Mouse (Mus musculus) forebrain, embryonic 10.5 days (tissue): ENCODE data around the gene Sclt1. TPM values are rescaled to one million over a fixed set of nuclear protein-coding genes. Genes with fewer than 3 reads are reported as not detected.

Source experiments
- DNase-seq: peaks from one replicate; pipeline ENCODE4 v3.0.0-alpha.2; 2017; ENCODE audit warnings: low spot score; ENCODE audit errors: extremely low spot score
- H3K27ac ChIP-seq: fragments of 300-500 bp; sonication (generic); 2 replicates; pipeline ENCODE4 v1.5.1; 2016; ENCODE audit warnings: mild to moderate bottlenecking
- H3K27me3 ChIP-seq: fragments of 300-500 bp; sonication (generic); 2 replicates; pipeline ENCODE4 v1.6.1; 2016; ENCODE audit warnings: mild to moderate bottlenecking; ENCODE audit not compliant: poor library complexity, severe bottlenecking
- H3K36me3 ChIP-seq: fragments of 300-500 bp; sonication (generic); replicated peaks from 2 replicates; pipeline ENCODE4 v1.6.1; 2016; ENCODE audit warnings: mild to moderate bottlenecking, moderate library complexity
- H3K4me1 ChIP-seq: fragments of 300-500 bp; sonication (generic); 2 replicates; pipeline ENCODE4 v1.6.1; 2016
- H3K4me3 ChIP-seq: fragments of 300-500 bp; sonication (generic); 2 replicates; pipeline ENCODE4 v1.5.1; 2016; ENCODE audit warnings: mild to moderate bottlenecking, moderate library complexity
- H3K9me3 ChIP-seq: fragments of 300-500 bp; sonication (generic); 2 replicates; pipeline ENCODE4 v1.6.1; 2016; ENCODE audit warnings: mild to moderate bottlenecking, moderate library complexity
- WGBS: fragments of 180-500 bp; shearing (Covaris S2); methylation state at CpG from one replicate; pipeline ENCODE4 v1.1.7; 2016; 5-methylcytosine and 5-hydroxymethylcytosine counted together
- polyA plus RNA-seq: library from polyadenylated mRNA; unstranded; fragments of >200 nt; fragmentation: Nextera tagmentation; extraction: Ambion mirVana; gene quantifications from 2 replicates; pipeline ENCODE4 v1.2.1, GENCODE M21; 2016

The Sclt1 gene
- polyA plus RNA-seq, 1 experiment from 2014 or later = 23.3 TPM

DNA sequence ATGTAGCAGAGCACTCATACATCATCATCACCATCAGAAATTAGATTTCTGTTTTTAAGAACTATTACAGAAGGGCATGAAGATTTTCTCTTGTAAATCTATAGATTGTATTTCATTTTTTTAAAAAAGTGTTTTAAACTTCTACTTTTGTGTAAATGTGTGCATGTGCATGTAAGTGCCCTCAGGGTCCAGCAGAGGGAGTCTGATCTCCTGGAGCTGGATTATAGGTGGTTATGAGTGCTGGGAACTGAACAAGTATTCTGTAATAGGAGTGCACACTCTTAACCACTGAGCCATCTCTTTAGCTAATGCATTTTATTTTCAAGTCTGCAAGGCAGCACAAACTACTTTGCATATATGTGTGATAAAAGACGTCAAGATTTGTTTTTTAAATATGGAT, 86.7 kb downstream of the Sclt1 start:
- Histone ChIP-seq H3K9me3 (no peaks in the 10 kb centered on the region), H3K27ac (no peak overlapping the region), H3K27me3 (no peaks in the 10 kb centered on the region), H3K4me1 (no peaks in the 10 kb centered on the region), H3K36me3 (peaks cover 60% of the 10 kb centered on the region), H3K4me3 (no peak overlapping the region)
- no peak for DNase-seq
- WGBS = 92% methylated on average over 1 of the region's 1 CpGs

GRCm38 (mm10) chr3:41620971-41621370, 121.3 kb downstream of the Sclt1 start:
- no peak overlapping the region for H3K4me3 ChIP-seq
- H3K9me3 ChIP-seq = no peaks in the 10 kb centered on the region
- H3K4me1 ChIP-seq = no peaks in the 10 kb centered on the region
- DNase-seq = no peak
- H3K36me3 ChIP-seq = peaks cover 11% of the 10 kb centered on the region
- H3K27me3 ChIP-seq = no peaks in the 10 kb centered on the region
- H3K27ac ChIP-seq = no peak overlapping the region
- 91% methylated on average over 7 of the region's 7 CpGs for WGBS

DNA sequence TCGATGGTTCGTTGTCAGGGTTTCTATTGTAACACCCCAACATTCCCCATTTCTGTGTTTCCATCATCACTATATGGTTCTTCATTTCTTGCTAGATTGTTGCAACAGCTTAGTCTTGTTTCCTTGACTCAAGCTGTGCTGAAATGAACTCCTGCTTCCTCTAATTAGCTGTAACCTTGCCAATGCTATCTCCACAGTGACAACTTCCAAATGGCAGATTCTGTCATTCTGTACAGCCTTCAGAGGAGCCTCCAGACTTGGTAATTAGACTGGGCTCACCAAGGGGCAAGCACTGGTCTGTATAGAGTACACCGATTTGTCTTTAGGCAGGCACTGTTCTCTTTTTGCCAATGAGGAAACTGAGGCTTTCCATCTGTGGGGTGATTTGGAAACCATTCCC, 123.8 kb downstream of the Sclt1 start:
- no peak for DNase-seq
- no peak overlapping the region for H3K27ac ChIP-seq
- H3K27me3 ChIP-seq = no peaks in the 10 kb centered on the region
- H3K36me3 ChIP-seq = peaks cover 19% of the 10 kb centered on the region
- WGBS = 91% methylated on average over 3 of the region's 3 CpGs
- H3K4me3 ChIP-seq = no peak overlapping the region
- no peaks in the 10 kb centered on the region for H3K4me1 ChIP-seq
- no peaks in the 10 kb centered on the region for H3K9me3 ChIP-seq

GRCm38 (mm10) chr3:41618036-41618435, 124.3 kb downstream of the Sclt1 start:
- peaks cover 19% of the 10 kb centered on the region for H3K36me3 ChIP-seq
- no peaks in the 10 kb centered on the region for H3K4me1 ChIP-seq
- no peaks in the 10 kb centered on the region for H3K9me3 ChIP-seq
- H3K4me3 ChIP-seq = no peak overlapping the region
- WGBS = 75% methylated on average over 3 of the region's 3 CpGs
- H3K27ac ChIP-seq = no peak overlapping the region
- DNase-seq = no peak
- no peaks in the 10 kb centered on the region for H3K27me3 ChIP-seq

GRCm38 (mm10) chr3:41614230-41614985, 127.9 kb downstream of the Sclt1 start:
- no peaks in the 10 kb centered on the region for H3K4me1 ChIP-seq
- WGBS = 92% methylated on average over 5 of the region's 5 CpGs

GRCm38 (mm10) chr3:41613706-41614105, 128.6 kb downstream of the Sclt1 start:
- peaks cover 62% of the 10 kb centered on the region for H3K36me3 ChIP-seq
- H3K4me3 ChIP-seq = no peak overlapping the region
- H3K27ac ChIP-seq = no peak overlapping the region
- H3K9me3 ChIP-seq = 0 out of 2 replicates have a peak, but pooled peaks cover 3% of the 10 kb centered on the region
- 93% methylated on average over 9 of the region's 9 CpGs for WGBS
- H3K4me1 ChIP-seq = no peaks in the 10 kb centered on the region
- no peaks in the 10 kb centered on the region for H3K27me3 ChIP-seq
- no peak for DNase-seq

More at GRCm38 (mm10) chr3:41614230-41614985, 127.9 kb downstream of the Sclt1 start:
- H3K9me3 ChIP-seq = 0 out of 2 replicates have a peak, but pooled peaks cover 3% of the 10 kb centered on the region
- no peak overlapping the region for H3K4me3 ChIP-seq
- H3K27me3 ChIP-seq = no peaks in the 10 kb centered on the region
- H3K27ac ChIP-seq = no peak overlapping the region
- DNase-seq = no peak
- peaks cover 55% of the 10 kb centered on the region for H3K36me3 ChIP-seq

DNA sequence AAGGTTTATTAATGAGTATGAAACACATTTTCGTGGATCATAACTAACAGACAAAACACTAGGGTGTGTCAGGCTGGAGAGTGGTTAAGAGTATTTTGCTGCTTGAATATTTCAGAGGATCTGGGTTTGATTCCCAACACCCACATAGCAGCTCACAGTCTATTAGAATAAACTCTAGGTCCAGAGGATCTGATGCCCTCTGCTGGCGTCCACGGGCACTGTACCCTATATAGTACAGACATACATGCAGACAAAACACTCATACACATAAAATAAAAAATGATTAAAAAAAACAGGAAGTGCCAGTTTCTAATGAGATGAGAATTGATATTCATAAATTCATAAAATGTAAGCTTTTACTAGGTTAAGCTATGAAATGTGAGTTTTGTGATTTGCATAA, 130.1 kb downstream of the Sclt1 start:
- 99% methylated on average over 3 of the region's 3 CpGs for WGBS
- DNase-seq = no peak
- peaks cover 72% of the 10 kb centered on the region for H3K36me3 ChIP-seq

GRCm38 (mm10) chr3:41609071-41609470, 133.2 kb downstream of the Sclt1 start:
- H3K36me3 ChIP-seq = peaks cover 95% of the 10 kb centered on the region
- peaks cover 7% of the 10 kb centered on the region for H3K4me1 ChIP-seq
- no peak for DNase-seq
- H3K27me3 ChIP-seq = no peaks in the 10 kb centered on the region
- H3K9me3 ChIP-seq = 0 out of 2 replicates have a peak, but pooled peaks cover 3% of the 10 kb centered on the region
- WGBS = 92% methylated on average over 5 of the region's 5 CpGs
- H3K4me3 ChIP-seq = no peak overlapping the region
- no peak overlapping the region for H3K27ac ChIP-seq

More for the DNA sequence above, 130.1 kb downstream of the Sclt1 start:
- Histone ChIP-seq H3K4me1 (no peaks in the 10 kb centered on the region), H3K27me3 (no peaks in the 10 kb centered on the region), H3K27ac (no peak overlapping the region), H3K9me3 (0 out of 2 replicates have a peak, but pooled peaks cover 3% of the 10 kb centered on the region), H3K4me3 (no peak overlapping the region)

- peaks cover 84% of the 10 kb centered on the region for H3K36me3 ChIP-seq
- no peaks in the 10 kb centered on the region for H3K27me3 ChIP-seq
- H3K27ac ChIP-seq = no peak overlapping the region
- WGBS = 94% methylated on average over 8 of the region's 8 CpGs
- 0 out of 2 replicates have a peak, but pooled peaks cover 3% of the 10 kb centered on the region for H3K9me3 ChIP-seq
- H3K4me3 ChIP-seq = no peak overlapping the region
- H3K4me1 ChIP-seq = peaks cover 23% of the 10 kb centered on the region
- DNase-seq = no peak
These were observed 134.8 kb downstream of the Sclt1 start for GRCm38 (mm10) chr3:41607467-41607866.

- Histone ChIP-seq H3K27ac (no peak overlapping the region), H3K4me1 (peaks cover 23% of the 10 kb centered on the region), H3K4me3 (no peak overlapping the region), H3K9me3 (0 out of 2 replicates have a peak, but pooled peaks cover 3% of the 10 kb centered on the region), H3K36me3 (peaks cover 79% of the 10 kb centered on the region), H3K27me3 (no peaks in the 10 kb centered on the region)
- 94% methylated on average over 9 of the region's 9 CpGs for WGBS
- DNase-seq = no peak
These were observed 135.3 kb downstream of the Sclt1 start for GRCm38 (mm10) chr3:41607050-41607449.

- DNase-seq = peak; percentile 13
- Histone ChIP-seq H3K9me3 (no peaks in the 10 kb centered on the region), H3K27me3 (no peaks in the 10 kb centered on the region), H3K4me1 (peaks cover 28% of the 10 kb centered on the region), H3K4me3 (no peak overlapping the region), H3K27ac (no peak overlapping the region), H3K36me3 (peaks cover 77% of the 10 kb centered on the region)
- 87% methylated on average over 4 of the region's 4 CpGs for WGBS
These were observed 136.0 kb downstream of the Sclt1 start for GRCm38 (mm10) chr3:41606330-41606664.

DNA sequence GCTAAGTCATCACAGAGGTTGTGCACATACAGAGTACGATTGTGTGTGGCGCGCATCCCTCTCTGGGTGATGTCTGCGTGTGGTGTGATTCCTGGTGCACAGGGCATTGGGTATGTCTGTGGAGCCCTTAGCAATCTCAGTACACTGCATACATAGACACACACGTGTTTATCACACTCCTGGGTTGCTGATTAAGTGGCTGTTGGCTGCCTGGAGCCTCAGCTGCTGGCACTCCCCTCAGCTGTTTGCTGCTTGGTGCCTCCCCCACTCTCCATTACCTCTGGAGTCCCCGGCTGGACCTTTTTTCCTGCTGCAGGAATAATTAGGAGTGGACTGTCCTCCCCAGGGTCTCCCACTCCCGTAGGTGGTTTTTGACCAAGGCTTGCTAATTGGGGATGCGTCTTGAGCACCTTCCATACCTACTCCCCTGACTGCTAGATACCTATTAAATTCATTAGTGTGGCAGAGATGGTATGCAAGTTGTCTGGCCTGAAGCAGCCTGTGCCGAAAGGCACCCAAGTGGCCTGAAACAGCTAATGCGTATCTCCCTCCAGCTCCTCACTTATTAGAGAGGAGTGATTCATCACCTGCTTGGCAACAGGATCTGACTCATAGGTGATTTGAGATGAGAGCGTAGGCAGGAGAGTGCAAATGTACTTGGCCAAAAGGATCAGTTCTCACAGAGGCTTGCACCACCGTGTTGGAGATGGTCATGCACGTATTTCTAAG, 136.5 kb downstream of the Sclt1 start:
- H3K27ac ChIP-seq = no peak overlapping the region

More for the DNA sequence above, 136.5 kb downstream of the Sclt1 start:
- no peaks in the 10 kb centered on the region for H3K27me3 ChIP-seq
- H3K36me3 ChIP-seq = peaks cover 77% of the 10 kb centered on the region
- no peaks in the 10 kb centered on the region for H3K9me3 ChIP-seq
- peaks cover 31% of the 10 kb centered on the region for H3K4me1 ChIP-seq
- peak; percentile 11 for DNase-seq
- WGBS = 93% methylated on average over 13 of the region's 13 CpGs
- no peak overlapping the region for H3K4me3 ChIP-seq
